Mouse (Mus musculus): ENCODE measurements around the gene Gucy1b1.

DNA sequence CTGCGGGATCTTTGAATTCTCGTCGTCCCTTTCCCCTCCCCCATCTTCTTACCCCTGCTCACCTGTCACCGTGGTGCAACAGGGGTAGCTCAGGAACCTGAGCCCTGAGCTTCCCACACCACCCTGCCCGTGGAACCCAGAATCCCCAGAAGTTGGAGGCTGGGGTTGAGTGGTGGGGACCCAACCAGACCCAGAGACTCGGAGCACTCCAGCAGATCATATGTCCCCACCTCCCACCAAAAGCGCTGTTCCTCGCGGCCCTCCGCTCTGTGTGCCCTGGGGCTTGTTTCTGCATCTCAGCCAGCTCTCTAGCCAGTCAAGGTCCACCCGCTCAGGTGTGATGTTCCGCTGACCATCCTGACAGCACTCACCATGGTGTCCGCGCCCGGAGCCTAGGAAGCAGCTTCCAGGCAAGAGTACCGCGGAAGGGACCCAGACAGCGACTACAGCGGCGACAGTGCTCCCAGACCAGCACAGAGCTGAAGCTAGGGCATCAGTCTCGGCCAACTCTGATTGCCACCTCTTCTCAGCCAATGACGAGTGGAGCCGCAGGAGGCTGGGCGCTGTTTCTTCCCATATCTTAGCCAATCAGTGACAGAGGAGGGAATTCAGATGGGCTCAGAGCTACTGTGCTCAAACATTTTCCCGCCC is at the start of gene Gucy1b1:
- TF ChIP-seq TAL1 (IDR thresholded peaks at IDR 0.05; ENCODE audit: low read length) (no peak), GATA1 (IDR thresholded peaks at IDR 0.05; ENCODE audit: low read length) (no peak)

Measured in erythroblast, embryonic 14.5 days (primary cell).